Mouse (Mus musculus) heart, adult 2 months (tissue): ENCODE data around the gene Trappc6b. TPM values are rescaled to one million over a fixed set of nuclear protein-coding genes. Genes with fewer than 3 reads are reported as not detected.

Experiments
- DNase-seq, 2 experiments: peaks; one replicate each; pipeline ENCODE4 v3.0.0; 2021
- H3K27ac ChIP-seq: fragments of 200-600 bp; 2 replicates; pipeline ENCODE4 v1.8.1; 2022
- H3K27me3 ChIP-seq: fragments of 200-500 bp; 2 replicates; pipeline ENCODE4 v1.6.1; 2012; ENCODE audit warnings: mild to moderate bottlenecking, low read length, inconsistent platforms, mixed read lengths; ENCODE audit not compliant: control insufficient read depth, insufficient read depth
- H3K36me3 ChIP-seq: fragments of 200-500 bp; 2 replicates; pipeline ENCODE4 v1.6.1; 2012; ENCODE audit warnings: low read length, inconsistent platforms; ENCODE audit not compliant: control insufficient read depth, insufficient read depth
- H3K4me1 ChIP-seq: fragments of 200-500 bp; 2 replicates; pipeline ENCODE4 v1.6.1; 2011; ENCODE audit warnings: low read length; ENCODE audit not compliant: control insufficient read depth, insufficient read depth
- H3K4me3 ChIP-seq: fragments of 200-600 bp; 2 replicates; pipeline ENCODE4 v1.8.1; 2022
- H3K79me2 ChIP-seq: fragments of 200-500 bp; replicated peaks from 2 replicates; pipeline ENCODE4 v1.6.1; 2012; ENCODE audit warnings: mild to moderate bottlenecking, inconsistent platforms, low read length, moderate library complexity, mixed read lengths; ENCODE audit not compliant: control insufficient read depth, insufficient read depth
- H3K9ac ChIP-seq: fragments of 200-500 bp; 2 replicates; pipeline ENCODE4 v1.6.1; 2012; ENCODE audit warnings: low read depth, mild to moderate bottlenecking, control low read depth, inconsistent platforms, low read length, mixed read lengths
- CTCF ChIP-seq: fragments of 200-600 bp; IDR thresholded peaks from 2 replicates; pipeline ENCODE4 v1.8.1; 2022; ENCODE audit warnings: antibody characterized with exemption, mild to moderate bottlenecking, moderate library complexity
- EP300 ChIP-seq: fragments of 200-500 bp; IDR thresholded peaks from 2 replicates; pipeline ENCODE4 v1.6.1; 2011; ENCODE audit warnings: low read depth, low read length, control low read depth; ENCODE audit not compliant: insufficient read depth
- POLR2A ChIP-seq: fragments of 200-500 bp; IDR thresholded peaks from 2 replicates; pipeline ENCODE4 v1.6.1; 2011; ENCODE audit warnings: mild to moderate bottlenecking, low read depth, low read length, control low read depth; ENCODE audit not compliant: insufficient read depth
- WGBS: fragments of 180-500 bp; shearing (Covaris S2); methylation state at CpG from one replicate; pipeline ENCODE4 v1.1.7; 2018; 5-methylcytosine and 5-hydroxymethylcytosine counted together
- intact Hi-C: fragments of 180-260 bp; cut with DNase I; formaldehyde crosslinking; loops from one replicate; pipeline ENCODE4 v1.15.1; 2025
- long read RNA-seq: library from polyadenylated mRNA; stranded (forward); transcript quantifications from one replicate; pipeline ENCODE4 v2.0.0, GENCODE M21; 2021
- polyA plus RNA-seq: library from polyadenylated mRNA; depleted of rRNA; stranded (reverse); fragments of >200 nt; gene quantifications from 2 replicates; pipeline ENCODE4 v1.2.3, GENCODE M21; 2012; rRNA removed
- total RNA-seq, 2 experiments: library from RNA; stranded (reverse); gene quantifications; 2 replicates each; pipeline ENCODE4 v1.2.3; 2021

Gene Trappc6b
- total RNA-seq (10 to 100 TPM; 70.8 to 86.0 TPM), polyA plus RNA-seq (46.8 and 57.7 TPM in 2 replicates)
- long read RNA-seq, transcript Trappc6b-201 (6 exons, 1,255 nt), result major isoform, 16 of 30 reads
- long read RNA-seq, partial matches to known transcripts, result 11 of 30 reads
- long read RNA-seq, other reads (novel, unspliced or antisense), result 1 of 30 reads

- intact Hi-C loops, result loop anchor here (2.0 kb wide), 1 partner anchor 48 kb away; the partner anchor contains the start of genes Gemin2 and Sec23a
- H3K36me3 ChIP-seq, result peaks cover 5% of the 10 kb centered on the region
- no peaks in the 10 kb centered on the region for H3K27me3 ChIP-seq
- whole genome bisulfite sequencing, result under 1% methylated on average over 49 of the region's 49 CpGs
- peak within 1 kb of the TSS; percentile 93 for H3K27ac ChIP-seq
- DNase-seq, result peak; percentile 85 to 87
- H3K79me2 ChIP-seq, result peaks cover 9% of the 10 kb centered on the region
- peak within 1 kb of the TSS; percentile 95 for H3K9ac ChIP-seq
- H3K4me3 ChIP-seq, result peak within 1 kb of the TSS; percentile 88
- TF ChIP-seq EP300 (0 out of 2 replicates have a peak, but pooled peaks have one; percentile 13), POLR2A (peak; percentile 81), CTCF (peak; percentile 46)
- peaks cover 7% of the 10 kb centered on the region; the same call in 1 of the 2 replicates for H3K4me1 ChIP-seq
These were observed at the start of gene Trappc6b for GRCm38 (mm10) chr12:59060993-59061595. TSS of gene Trappc6b (minus strand) at chr12:59061472.

GRCm38 (mm10) chr12:59107926-59108325 is 46.7 kb upstream of the Trappc6b start:
- no peak for TF ChIP-seq EP300
- TF ChIP-seq POLR2A, result no peak
- no peak for TF ChIP-seq CTCF
- H3K4me3 ChIP-seq, result no peak overlapping the region
- WGBS, result 80% methylated on average over 4 of the region's 4 CpGs
- no peak overlapping the region for H3K27ac ChIP-seq
- no peak for DNase-seq
- H3K4me1 ChIP-seq, result no peaks in the 10 kb centered on the region
- no peaks in the 10 kb centered on the region for H3K79me2 ChIP-seq
- no peaks in the 10 kb centered on the region for H3K36me3 ChIP-seq
- H3K27me3 ChIP-seq, result no peaks in the 10 kb centered on the region
- intact Hi-C loops, result no loop called here
- H3K9ac ChIP-seq, result no peak overlapping the region

- no peak for TF ChIP-seq EP300
- TF ChIP-seq CTCF, result no peak
- no peak for TF ChIP-seq POLR2A
- H3K9ac ChIP-seq, result no peak overlapping the region
- no peaks in the 10 kb centered on the region for H3K27me3 ChIP-seq
- intact Hi-C loops, result no loop called here
- H3K36me3 ChIP-seq, result no peaks in the 10 kb centered on the region
- H3K27ac ChIP-seq, result no peak overlapping the region
- DNase-seq, result no peak
- H3K79me2 ChIP-seq, result no peaks in the 10 kb centered on the region
- no peaks in the 10 kb centered on the region for H3K4me1 ChIP-seq
- WGBS, result 69% methylated on average over 5 of the region's 5 CpGs
- H3K4me3 ChIP-seq, result no peak overlapping the region
These were observed 45.2 kb upstream of the Trappc6b start for GRCm38 (mm10) chr12:59106491-59106890.

GRCm38 (mm10) chr12:59105914-59106313 is 44.6 kb upstream of the Trappc6b start:
- intact Hi-C loops, result no loop called here
- Histone ChIP-seq H3K79me2 (no peaks in the 10 kb centered on the region), H3K36me3 (no peaks in the 10 kb centered on the region), H3K27me3 (no peaks in the 10 kb centered on the region), H3K27ac (no peak overlapping the region), H3K9ac (no peak overlapping the region), H3K4me1 (no peaks in the 10 kb centered on the region), H3K4me3 (no peak overlapping the region)
- WGBS, result 59% methylated on average over 6 of the region's 6 CpGs
- TF ChIP-seq EP300 (no peak), CTCF (no peak)
- no peak for DNase-seq

GRCm38 (mm10) chr12:59104771-59105170 is 43.5 kb upstream of the Trappc6b start:
- TF ChIP-seq EP300, result no peak
- TF ChIP-seq POLR2A, result no peak
- H3K36me3 ChIP-seq, result no peaks in the 10 kb centered on the region
- DNase-seq, result no peak
- H3K79me2 ChIP-seq, result no peaks in the 10 kb centered on the region
- intact Hi-C loops, result no loop called here
- WGBS, result 52% methylated on average over 5 of the region's 5 CpGs
- no peaks in the 10 kb centered on the region for H3K27me3 ChIP-seq
- H3K4me1 ChIP-seq, result no peaks in the 10 kb centered on the region
- no peak overlapping the region for H3K4me3 ChIP-seq
- no peak overlapping the region for H3K27ac ChIP-seq
- H3K9ac ChIP-seq, result no peak overlapping the region

GRCm38 (mm10) chr12:59095104-59096025 is 34.1 kb upstream of the Trappc6b start, which contains the start of gene Mia2:
TSS of gene Mia2 (plus strand) at chr12:59095799.
- Histone ChIP-seq H3K27ac (no peak within 1 kb of the TSS), H3K9ac (no peak within 1 kb of the TSS), H3K27me3 (no peaks in the 10 kb centered on the region), H3K79me2 (no peaks in the 10 kb centered on the region), H3K36me3 (no peaks in the 10 kb centered on the region), H3K4me1 (no peaks in the 10 kb centered on the region), H3K4me3 (no peak within 1 kb of the TSS)
- intact Hi-C loops, result no loop called here
- WGBS, result 81% methylated on average over 19 of the region's 19 CpGs
- TF ChIP-seq CTCF, result no peak
- TF ChIP-seq EP300, result no peak
- TF ChIP-seq POLR2A, result no peak
- DNase-seq, result no peak
